Mouse (Mus musculus) regulatory T cell (primary cell): ENCODE results near the gene Mien1.

Source experiments
- in situ Hi-C: fragments of 300-600 bp; cut with MboI, MseI; formaldehyde crosslinking; loops from one replicate; pipeline ENCODE4 v1.15.1; 2025; ENCODE audit warnings: high pct_unique_total_duplicates

Gene Mien1

DNA sequence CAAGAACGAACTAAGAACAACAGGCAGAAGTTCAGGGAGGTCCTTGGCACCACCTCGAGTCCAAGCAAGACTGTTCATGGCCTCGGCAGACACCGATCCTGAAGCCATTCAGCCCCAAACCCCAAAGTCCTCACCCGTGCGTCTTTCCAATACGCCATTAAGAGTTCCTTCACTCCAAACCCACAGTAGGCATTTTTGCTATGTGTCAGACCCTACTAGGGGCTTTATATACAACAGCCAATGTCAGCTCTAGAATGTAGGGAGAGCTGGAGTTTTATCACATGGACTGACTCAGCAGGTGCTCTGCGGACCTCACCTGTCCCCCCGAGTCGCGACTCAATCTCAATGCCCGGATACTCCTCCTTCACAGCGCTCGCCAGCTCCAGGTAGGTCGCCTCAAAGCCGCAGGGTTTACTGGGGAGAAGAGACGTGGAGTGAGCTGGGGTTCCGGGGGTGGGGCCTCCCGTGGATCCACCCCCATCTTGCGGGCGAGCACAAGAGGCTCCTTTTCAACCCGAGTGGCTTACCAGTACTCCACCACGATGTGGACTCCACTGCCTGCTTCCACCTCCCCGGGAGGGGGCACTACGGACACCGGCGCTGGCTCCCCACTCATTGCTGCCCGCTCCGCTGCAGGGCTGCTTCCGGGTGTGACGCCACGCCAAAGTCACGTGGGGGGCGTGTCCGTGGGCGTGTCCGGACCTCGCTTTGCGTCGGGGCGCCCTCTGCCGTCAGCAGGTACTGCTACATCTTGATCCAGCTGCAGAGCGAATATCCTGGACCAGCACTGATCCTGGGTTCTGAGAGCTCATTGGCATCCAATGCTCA lies at the start of gene Mien1:
TSS of gene Mien1 (minus strand) at position 661 of the 828 bp plus-strand sequence.
- in situ Hi-C loops: no loop called here

DNA sequence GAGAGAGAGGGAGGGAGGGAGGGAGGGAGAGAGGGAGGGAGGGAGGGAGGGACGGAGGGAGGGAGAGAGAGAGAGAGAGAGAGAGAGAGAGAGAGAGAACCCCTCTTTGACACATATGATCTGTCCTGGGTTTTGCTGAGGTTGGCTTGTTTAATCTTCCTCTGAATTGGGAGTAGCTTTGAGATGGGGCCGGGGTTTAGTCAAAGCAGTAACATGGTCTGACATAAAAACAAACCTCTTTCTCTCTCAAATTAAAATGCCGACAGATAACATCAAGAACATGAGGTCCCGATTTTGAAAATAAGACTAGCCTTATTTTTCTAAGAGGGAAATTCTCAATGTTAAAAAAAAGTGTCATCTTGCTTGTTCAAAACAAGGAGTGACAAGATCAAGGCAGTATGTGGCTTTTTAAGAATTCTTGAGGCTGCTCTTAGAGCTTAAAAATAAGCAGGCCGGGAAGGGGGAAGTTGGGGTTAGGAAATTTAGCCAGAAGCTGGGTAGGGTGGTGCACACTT lies 48.8 kb upstream of the Mien1 start:
- in situ Hi-C loops: no loop called here

DNA sequence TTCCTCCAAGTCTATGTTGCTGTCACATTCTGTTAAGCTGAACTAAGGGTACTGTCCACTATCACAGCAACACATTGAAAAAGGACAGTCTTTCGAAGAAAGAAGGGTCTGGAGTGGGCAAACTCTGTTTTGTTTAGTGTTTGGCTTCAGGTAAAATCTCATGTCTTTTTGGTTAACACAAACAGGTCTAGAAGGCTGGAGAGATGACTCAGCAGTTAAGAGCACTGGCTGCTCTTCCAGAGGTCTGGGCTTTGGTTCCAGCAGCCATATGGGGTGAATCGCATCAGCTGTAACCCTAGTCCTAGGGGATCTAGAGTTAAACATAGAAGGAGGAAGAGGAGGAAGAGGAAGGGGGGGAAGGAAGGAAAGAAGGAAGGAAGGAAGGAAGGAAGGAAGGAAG lies 47.0 kb upstream of the Mien1 start:
- in situ Hi-C loops: no loop called here

DNA sequence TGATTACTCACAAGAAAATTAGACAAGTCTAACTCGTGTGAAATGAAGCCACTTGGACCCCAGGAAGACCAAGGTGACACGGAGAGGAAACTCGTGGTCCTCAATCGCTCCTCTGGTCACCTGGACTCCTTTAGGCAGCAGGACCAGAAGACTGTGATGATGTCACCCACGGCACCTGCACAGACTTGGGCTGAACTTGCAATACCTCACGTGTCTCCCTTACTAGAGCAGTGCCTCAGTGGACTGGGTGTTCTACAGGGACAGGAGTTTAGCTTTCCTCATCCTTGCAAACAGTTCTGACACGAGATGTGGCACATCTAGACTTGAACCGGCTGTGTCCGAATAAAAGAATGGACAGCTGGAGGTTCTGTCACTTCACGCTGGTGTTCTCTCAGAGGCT lies 43.3 kb upstream of the Mien1 start:
- in situ Hi-C loops: no loop called here

DNA sequence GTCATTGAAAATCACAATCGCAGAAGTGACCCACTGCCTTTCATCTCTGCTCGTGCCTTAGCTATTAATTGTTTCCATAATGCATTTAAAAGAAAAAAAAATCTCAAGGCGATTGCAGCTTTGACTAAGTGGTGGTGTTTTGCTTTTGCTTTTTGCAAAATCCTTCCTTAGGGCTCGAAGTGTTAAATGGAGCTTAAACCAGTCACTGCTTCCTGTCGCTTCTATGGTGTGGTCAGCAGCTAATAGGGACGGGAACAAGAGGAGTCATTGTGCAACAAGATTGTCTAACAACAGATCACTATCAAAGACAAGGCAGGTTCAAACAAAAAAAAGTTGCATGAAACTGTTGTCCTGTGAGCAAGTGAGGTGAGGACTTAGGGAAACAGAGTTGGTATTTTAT lies 42.4 kb upstream of the Mien1 start:
- in situ Hi-C loops: no loop called here

DNA sequence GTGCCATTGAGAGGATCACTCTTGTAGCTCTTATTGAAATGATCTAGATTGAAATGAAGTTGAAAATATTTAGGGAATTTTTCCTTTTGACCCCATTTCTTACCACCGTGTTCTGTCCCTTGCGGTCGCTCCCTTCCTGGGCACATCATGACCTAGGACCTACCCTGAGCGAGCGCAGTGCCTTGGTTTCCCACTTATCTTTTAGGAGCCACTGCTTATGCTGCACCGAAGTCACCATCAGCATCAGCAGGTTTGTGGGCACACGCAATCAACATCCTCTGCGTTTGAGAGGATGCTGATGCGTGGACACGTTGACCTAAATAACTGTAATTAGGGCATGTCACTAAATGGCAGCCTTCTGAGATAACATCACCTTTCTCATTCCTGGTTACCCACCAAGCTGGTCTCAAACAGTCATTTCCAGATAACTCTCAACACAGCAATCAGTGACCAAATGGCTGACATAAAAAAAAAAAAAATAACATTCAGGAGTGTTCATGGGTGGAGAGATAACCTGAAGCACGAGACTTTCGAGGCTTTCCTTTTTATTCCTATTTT lies 41.2 kb upstream of the Mien1 start:
- in situ Hi-C loops: no loop called here

DNA sequence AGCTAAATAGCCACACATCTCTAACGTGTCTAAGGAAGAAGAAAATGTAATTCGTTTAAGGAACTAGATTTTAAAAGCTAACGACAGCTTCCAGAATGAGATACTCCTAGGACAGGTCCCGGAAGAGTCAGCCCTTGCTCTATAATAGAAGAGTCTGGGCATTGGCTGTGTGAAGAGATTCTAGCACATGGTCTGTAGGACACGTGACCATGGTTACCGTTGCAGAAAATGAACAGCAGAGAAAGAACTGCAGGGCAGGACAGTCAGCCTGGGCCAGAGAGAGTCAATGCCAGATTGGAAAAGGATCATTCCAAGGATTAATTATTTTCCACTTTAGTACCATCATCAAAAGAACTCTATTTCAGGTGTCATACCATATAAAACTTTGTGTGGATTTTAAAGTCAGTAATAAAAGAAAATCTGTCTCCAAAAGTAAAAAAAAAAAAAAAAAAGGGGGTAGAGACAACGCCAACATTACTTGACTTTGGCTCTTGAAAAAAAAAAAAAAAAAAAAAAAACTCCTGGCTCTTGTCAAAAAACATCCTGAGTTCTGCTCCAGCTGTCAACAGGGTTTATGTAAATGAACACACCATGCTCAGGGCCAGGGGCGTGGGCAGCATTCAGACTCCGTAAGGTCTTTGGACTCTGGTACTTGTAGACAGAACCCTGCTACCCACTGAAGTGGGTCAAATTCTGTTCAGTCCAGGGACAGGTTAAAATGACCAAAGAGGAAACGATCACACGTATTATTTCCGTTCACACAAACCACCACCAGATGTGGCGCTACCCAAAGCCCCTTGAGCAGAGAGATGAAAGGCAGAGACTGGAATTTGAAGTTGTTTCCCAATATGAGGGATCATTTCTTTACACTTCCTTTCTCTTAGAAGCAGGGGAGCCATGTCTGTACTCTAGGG lies 40.5 kb upstream of the Mien1 start:
- in situ Hi-C loops: no loop called here

DNA sequence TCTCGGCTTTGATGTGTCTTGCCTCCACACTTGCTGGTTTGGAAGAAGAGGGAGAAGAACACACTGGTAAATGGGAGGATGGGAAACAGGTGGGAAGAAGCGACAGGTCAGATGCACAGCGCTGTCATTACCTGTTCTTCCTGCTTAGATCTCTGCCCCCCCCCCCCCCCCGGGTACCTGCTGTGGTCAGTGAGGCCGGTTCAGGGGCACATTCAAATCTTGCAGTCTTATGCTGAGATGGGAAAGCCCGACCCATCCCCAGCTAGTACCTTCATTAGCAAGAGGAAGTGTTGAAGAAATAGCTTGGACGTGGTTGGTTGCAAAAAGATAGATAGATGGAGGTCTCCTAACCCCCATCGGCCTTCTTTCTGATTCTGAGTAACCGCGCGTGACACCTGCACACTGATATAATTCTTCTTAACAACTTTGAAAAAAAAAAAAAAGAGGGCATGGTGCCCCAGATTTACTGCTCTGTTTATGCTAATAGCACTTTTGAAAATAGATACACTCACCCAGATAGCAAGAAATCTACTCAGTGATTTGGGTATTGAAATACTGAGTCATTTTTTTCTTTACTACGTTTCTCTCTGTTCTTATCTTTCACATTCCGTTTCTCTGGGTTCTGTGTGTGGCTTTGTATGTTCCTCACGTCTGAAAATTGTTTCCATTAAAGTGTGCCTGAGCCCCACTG lies 38.4 kb upstream of the Mien1 start:
- in situ Hi-C loops: no loop called here

DNA sequence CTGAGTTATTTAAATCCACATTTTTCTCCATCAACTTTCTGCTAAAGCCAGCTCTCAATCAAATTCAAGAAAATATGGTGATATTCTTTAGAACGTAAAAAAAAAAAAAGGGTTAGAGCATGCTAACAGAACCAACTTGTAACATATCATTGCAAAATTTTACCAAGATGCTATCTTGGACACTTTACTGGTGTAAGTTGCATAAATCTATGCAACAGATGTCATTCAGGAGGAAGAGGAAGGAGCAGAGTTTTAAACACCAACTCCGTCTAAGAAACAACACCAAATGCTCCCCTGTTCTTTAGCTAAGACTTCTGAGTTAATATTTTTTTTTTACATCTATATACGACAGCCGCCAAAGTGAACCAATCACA lies 37.6 kb upstream of the Mien1 start:
- in situ Hi-C loops: no loop called here

DNA sequence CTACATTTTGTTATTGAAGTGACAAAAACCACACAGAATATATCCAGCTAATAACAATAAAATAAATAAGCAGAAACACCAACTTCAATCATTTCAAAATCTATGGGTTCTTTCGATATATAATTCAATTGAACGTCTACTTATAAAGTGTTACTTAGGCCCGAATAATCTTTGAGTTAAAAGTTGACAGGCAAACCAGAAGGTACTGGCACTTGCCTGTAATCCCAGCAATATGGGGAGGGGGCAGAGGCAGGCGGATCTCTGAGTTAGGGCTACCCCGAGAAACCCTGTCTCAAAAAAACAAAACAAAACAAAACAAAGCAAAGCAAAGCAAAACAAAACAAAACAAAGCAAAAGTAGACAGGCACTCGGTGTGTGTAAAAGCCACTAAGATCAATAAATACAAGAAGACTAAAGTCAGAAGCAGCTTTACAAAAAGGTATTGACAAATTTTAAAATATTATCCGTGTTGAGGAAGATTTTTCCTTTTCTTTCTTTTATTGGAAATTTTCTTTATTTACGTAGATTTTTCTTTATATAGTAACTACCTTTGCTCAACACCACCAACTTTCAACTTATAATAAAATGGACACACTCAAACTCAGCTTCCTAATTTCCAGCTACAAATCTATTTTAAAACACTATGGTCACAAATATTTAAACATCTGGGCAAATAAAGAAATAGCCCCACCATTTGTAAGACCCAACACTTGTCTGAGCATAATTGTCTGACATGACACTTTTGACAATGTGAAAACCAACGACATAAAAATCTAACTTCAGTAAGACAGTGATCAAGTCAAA lies 37.0 kb upstream of the Mien1 start:
- in situ Hi-C loops: no loop called here

DNA sequence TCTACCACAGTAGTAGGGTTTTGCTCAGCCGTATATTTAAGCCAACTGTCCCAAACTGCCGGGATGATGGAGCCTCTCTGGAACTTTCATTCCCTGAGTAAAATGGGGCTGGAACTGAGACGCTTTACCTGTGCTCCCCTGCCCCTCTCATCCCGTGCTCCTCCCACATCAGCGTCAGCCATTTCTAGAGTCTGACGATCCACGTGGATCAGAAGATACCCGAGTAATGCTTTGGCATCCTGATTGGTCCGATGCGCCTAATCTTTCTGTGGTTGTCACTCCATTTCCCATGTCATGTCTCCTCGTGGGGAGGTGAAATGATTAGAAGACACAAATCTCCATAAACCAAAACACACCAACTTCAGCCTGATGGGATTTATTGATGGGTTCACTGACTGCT lies 36.2 kb upstream of the Mien1 start:
- in situ Hi-C loops: no loop called here

DNA sequence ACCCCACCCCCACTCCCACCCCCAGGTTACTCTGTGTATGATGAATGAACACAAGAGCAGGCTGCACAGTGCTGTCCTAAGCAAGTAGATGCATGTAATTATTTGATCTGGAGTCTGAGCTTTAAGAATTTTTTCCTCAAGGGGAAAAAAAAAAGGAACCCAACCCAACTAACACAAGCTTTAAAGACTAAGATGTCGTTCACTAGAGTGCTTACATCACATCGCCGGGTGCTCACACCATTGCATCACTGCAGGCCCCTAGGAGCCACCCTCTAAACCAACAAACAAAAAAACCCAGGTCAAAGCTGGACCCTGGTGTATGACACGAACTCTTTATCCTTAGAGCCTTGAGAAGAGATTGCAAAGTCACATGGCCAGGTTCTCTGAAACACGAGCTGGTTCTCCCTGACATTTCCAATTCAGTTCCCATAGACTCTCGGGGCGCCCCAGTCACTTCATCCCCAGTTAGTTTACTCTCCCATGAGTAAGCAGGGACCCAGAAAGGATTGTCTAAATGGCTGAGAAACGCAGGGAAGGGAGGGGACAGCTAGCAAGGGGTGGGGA lies 35.2 kb upstream of the Mien1 start:
- in situ Hi-C loops: no loop called here

DNA sequence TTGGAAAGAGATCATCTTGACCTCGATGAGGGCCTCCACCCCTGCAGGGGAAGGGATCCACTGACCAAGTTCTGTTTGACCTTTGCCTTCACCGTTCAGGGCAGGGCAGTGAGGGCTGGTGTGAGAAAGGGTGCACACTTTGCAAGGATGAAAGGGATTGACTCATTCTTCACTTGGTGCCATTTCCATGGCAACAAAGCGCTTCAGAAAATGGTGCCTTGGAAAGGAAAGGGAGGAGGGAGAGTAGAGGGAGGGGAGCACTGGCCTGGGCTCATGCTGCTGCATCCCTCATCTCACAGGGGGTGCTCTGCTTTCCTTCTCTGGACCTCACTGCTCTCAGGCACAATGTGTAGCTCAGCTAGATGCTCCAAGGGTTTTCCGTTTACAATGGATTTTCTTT lies 33.9 kb upstream of the Mien1 start:
- in situ Hi-C loops: no loop called here

DNA sequence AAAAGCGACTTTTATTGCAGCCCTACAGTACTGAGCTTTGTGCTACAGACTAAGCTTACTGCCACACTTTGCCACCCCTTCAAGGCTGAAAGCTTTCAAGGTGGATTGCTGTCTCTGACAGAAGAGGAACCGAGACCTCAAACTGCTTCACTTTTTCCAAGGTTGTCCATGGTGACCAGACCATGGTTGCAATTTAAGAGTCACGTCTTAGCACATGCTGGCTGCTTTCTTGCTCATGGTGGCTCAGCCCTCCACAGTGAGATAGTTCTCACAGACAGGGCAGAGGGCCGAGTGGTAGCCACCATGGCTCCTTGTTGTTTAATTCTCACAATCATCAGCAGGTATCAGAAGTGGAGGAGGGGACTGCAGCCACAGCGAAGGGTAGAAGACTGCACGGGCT lies 32.0 kb upstream of the Mien1 start:
- in situ Hi-C loops: no loop called here

DNA sequence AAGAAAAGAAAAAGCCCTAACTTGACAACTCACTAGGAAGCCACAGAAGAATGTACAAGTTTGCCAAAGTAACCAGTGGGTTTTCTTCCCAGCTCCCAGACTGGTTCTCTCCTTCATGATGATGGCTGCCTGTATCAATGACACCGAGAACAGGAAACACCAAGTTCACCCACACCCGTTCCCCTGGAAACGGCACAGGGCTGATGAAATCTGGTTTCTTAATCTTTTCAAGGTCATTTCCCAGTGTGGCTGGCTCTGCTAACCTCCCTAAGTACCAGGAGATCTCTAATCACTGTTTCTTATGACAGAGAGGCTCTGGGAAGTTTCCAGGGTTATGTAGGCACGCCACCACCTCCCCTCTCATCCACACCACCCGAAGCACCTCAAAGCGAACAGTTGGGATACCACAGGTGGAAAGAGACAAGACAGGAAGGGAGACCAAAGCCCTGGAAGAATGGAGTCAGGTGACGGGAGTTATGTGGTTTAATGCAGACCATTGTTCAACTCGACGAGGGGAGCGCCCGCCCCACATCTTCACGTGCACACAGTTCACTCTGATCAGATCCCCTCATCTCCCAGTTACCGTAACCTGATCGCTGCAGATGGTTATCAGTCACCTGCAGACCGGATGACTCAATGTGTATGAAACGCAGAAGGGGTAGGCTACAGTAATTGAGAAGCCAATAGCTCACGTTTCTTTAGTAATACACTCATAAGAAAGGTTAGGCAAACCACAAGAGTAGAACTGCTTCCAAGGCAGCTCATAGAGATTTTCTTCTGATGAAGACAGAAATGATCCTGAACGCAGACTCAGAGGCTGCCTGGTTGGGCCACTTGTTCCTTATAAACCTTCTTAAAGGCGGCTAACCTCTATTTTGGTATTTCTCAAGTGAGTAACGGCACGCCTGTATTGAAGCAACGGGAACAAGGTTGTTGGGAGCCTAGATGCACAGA lies 31.2 kb upstream of the Mien1 start:
- in situ Hi-C loops: loop anchor here (5.0 kb wide), 2 partner anchors 42 to 77 kb away; partner anchors contain the start of gene Ikzf3

DNA sequence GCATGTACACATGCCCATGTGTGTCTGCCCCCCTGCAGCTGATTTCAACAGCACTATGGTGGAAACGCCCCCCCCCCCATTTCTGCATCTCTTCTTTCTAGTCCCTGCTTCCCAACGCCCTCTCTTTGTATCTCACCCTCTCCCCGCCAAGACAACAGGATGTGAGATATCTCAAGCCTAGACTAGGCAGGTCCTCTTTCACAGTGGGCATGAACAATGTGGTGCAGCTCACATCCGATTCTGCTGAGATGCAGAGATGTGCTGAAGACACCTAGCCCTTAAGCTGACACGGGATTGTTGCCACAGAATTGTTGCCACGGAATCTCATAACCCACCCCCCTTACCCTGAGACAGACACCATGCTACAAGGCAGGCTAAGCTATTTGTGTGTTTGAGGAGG lies 25.7 kb upstream of the Mien1 start:
- in situ Hi-C loops: no loop called here

DNA sequence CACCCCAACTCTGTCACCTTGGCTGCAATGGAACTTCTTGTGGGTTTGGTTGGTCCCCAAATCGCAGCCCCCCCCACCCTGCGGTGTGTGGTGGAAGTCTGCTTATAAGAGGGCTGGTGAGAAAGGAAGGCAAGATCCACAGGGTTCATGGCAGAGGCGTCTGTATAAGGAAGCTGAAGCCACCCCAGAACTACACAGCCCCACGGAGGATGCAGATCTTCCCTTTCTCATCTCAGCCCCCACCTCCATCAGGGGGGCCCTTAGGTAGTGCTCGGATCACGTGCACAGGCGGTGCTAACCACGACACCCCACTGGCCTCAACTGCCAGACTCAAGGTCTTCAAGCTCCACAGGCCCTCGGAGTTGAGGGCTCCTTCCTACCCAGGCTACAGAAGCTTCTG lies 25.1 kb upstream of the Mien1 start:
- in situ Hi-C loops: no loop called here

DNA sequence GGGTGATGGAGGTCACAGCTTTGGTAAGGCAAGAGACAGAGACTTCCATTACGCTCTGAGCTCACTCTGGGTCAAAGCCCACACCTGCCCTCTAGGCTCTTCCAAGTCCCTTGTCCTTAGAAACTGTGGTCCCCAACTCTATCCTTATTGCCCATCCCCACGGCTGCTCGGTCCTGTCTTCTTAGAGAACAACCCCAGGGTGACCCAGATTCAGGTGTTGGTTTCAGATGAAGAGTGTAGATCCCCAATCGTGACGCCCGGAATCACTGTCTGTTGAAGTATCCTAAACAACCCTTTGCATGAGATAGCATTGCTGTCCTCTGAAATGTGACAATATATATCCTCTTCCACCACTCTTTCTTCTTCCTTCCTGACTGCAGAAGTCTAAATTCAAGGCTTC lies 23.5 kb upstream of the Mien1 start:
- in situ Hi-C loops: no loop called here

DNA sequence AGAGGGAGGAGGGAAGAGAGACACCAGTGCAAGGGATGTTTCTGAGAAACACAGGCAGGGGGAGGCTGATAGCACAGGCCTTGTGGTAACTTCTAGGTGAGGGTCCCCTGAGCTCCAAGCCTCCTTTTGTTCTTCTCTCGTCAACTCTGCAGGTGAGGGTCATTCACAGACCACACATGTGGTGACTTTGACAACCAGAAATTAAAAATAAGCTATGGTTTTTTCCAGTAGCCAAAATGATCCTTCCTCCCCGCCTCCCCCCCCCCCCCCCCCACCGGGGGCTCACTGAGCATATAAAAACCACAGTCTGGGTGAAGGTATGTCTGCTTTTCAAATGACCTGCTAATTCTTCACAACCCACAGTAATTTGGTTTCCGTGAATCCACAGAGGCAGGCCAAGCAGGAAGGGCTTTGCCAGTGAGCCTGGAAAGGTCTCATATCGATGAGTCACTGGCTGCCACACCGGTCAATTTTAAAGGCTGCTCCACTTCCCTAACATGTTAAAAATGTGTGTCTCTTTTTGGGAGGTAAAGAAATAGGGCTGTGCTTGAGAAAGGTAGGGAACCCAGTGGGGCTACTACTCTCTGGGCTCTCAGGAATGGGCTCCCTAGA lies 22.4 kb upstream of the Mien1 start:
- in situ Hi-C loops: no loop called here
